Mouse (Mus musculus) layer of hippocampus, postnatal 36 days (tissue): ENCODE results near the gene Prr11. TPM values are rescaled to one million over a fixed set of nuclear protein-coding genes. Genes with fewer than 3 reads are reported as not detected.

Experiments
- DNase-seq, 2 experiments: peaks; one replicate each; pipeline ENCODE4 v3.0.0; 2022
- microRNA-seq, 2 experiments: library from miRNA; unstranded; fragments of <30 nt; microRNA quantifications; one replicate each; pipeline ENCODE4 v1.2.0; 2021
- total RNA-seq, 2 experiments: library from RNA; stranded (reverse); gene quantifications; 2 replicates each; pipeline ENCODE4 v1.2.3; 2021

Prr11 gene
- total RNA-seq, 2 experiments from 2014 or later = 0.55 to 0.56 TPM

GRCm38 (mm10) chr11:87046968-87047367, 61.5 kb downstream of the Prr11 start:
- no peak for DNase-seq

GRCm38 (mm10) chr11:87043052-87043451, 65.5 kb downstream of the Prr11 start:
- DNase-seq = no peak

- no peak for DNase-seq
Measured at GRCm38 (mm10) chr11:87039307-87039963, 69.1 kb downstream of the Prr11 start.

Small RNAs within 50 kb of the gene (microRNA-seq; reads per million reads assigned to microRNA genes)
- gene Mir301 = 878 to 913 reads per million in 2 experiments

Other genes with a start within 250 kb of the Prr11 start
- 10 to 100 TPM; 27.5 to 29.0 TPM for gene Ypel2, start 115.0 kb downstream of the Prr11 start, total RNA-seq
- 10 to 100 TPM; 48.8 to 49.4 TPM for gene Gdpd1, start 34.6 kb downstream of the Prr11 start, total RNA-seq
- gene Smg8, start 21.9 kb downstream of the Prr11 start, total RNA-seq = 10 to 100 TPM; 16.5 to 16.8 TPM
- 10 to 100 TPM; 14.2 to 15.3 TPM for gene Ska2, start 526 bp upstream of the Prr11 start, total RNA-seq
- gene Trim37, start 18.4 kb upstream of the Prr11 start, total RNA-seq = 100 to 1,000 TPM; 173 to 210 TPM